Mouse (Mus musculus): Measurements from ENCODE around the gene Dkk3. TPM values are rescaled to one million over a fixed set of nuclear protein-coding genes. Genes with fewer than 3 reads are reported as not detected.
A peak's percentile ranks its signal among the peaks of the same experiment; 100 is the strongest.

The Dkk3 gene
- polyA plus RNA-seq, 1 experiment from 2014 or later, result 13.9 TPM

GRCm38 (mm10) chr7:112084222-112084621, 74.6 kb downstream of the Dkk3 start:
- no peak overlapping the region for H3K27ac ChIP-seq (ENCODE audit: low read depth, low read length)
- no peaks in the 10 kb centered on the region for H3K9me3 ChIP-seq (ENCODE audit: control insufficient read depth, low read length)
- H3K9ac ChIP-seq (ENCODE audit: low read length), result no peak overlapping the region
- WGBS, result 88% methylated on average over 2 of the region's 2 CpGs
- H3K4me2 ChIP-seq, result no peak overlapping the region
- H3K4me1 ChIP-seq (ENCODE audit: control insufficient read depth, insufficient read depth, low read length), result no peaks in the 10 kb centered on the region
- H3K27me3 ChIP-seq (ENCODE audit: control insufficient read depth, insufficient read depth, low read length), result no peaks in the 10 kb centered on the region
- H3K4me3 ChIP-seq (ENCODE audit: low read depth, low read length), result no peak overlapping the region
- DNase-seq (ENCODE audit: low spot score, missing footprints) (peak; percentile 53), ATAC-seq (ENCODE audit: low FRiP score) (no peak)
- H3K36me3 ChIP-seq (ENCODE audit: control insufficient read depth, insufficient read depth, low read length), result peaks cover 9% of the 10 kb centered on the region; the same call in 1 of the 2 replicates

GRCm38 (mm10) chr7:112082636-112083035, 76.2 kb downstream of the Dkk3 start:
- Histone ChIP-seq H3K27me3 (ENCODE audit: control insufficient read depth, insufficient read depth, low read length) (no peaks in the 10 kb centered on the region), H3K9me3 (ENCODE audit: control insufficient read depth, low read length) (no peaks in the 10 kb centered on the region), H3K4me2 (no peak overlapping the region), H3K4me1 (ENCODE audit: control insufficient read depth, insufficient read depth, low read length) (no peaks in the 10 kb centered on the region), H3K4me3 (ENCODE audit: low read depth, low read length) (no peak overlapping the region), H3K36me3 (ENCODE audit: control insufficient read depth, insufficient read depth, low read length) (peaks cover 9% of the 10 kb centered on the region; the same call in 1 of the 2 replicates), H3K9ac (ENCODE audit: low read length) (no peak overlapping the region), H3K27ac (ENCODE audit: low read depth, low read length) (no peak overlapping the region)
- ATAC-seq (ENCODE audit: low FRiP score) (no peak), DNase-seq (ENCODE audit: low spot score, missing footprints) (peak; percentile 65)
- WGBS, result 96% methylated on average over 1 of the region's 1 CpGs

- no peak overlapping the region for H3K9ac ChIP-seq (ENCODE audit: low read length)
- no peaks in the 10 kb centered on the region for H3K4me1 ChIP-seq (ENCODE audit: control insufficient read depth, insufficient read depth, low read length)
- no peaks in the 10 kb centered on the region for H3K27me3 ChIP-seq (ENCODE audit: control insufficient read depth, insufficient read depth, low read length)
- 92% methylated on average over 5 of the region's 5 CpGs for WGBS
- no peak overlapping the region for H3K27ac ChIP-seq (ENCODE audit: low read depth, low read length)
- H3K4me3 ChIP-seq (ENCODE audit: low read depth, low read length), result no peak overlapping the region
- DNase-seq (ENCODE audit: low spot score, missing footprints) (no peak), ATAC-seq (ENCODE audit: low FRiP score) (no peak)
- H3K9me3 ChIP-seq (ENCODE audit: control insufficient read depth, low read length), result no peaks in the 10 kb centered on the region
- peaks cover under 1% of the 10 kb centered on the region; the same call in 1 of the 2 replicates for H3K36me3 ChIP-seq (ENCODE audit: control insufficient read depth, insufficient read depth, low read length)
- no peak overlapping the region for H3K4me2 ChIP-seq
Measured at GRCm38 (mm10) chr7:112074868-112075267, 84.0 kb downstream of the Dkk3 start.

Other genes starting within 250 kb of the Dkk3 start
- 98.7 and 117 TPM in 2 replicates for gene Usp47, start 135.6 kb downstream of the Dkk3 start, polyA plus RNA-seq (2014; fragmentation: Nextera tagmentation; extraction: Ambion mirVana)
- gene Mical2, start 66.8 kb upstream of the Dkk3 start, polyA plus RNA-seq (2014; fragmentation: Nextera tagmentation; extraction: Ambion mirVana), result 1.2 and 1.5 TPM in 2 replicates